Mouse (Mus musculus) hindbrain, postnatal 0 days (tissue): ENCODE measurements at regions not wholly inside any gene's neighbourhood (a gene's known extent, or its start where the extent isn't known, plus 50 kb on each side); places are given as distances from the start of the nearest gene placed in this dataset.
A peak's percentile ranks its signal among the peaks of the same experiment; 100 is the strongest.

Experiments
- ATAC-seq: fragments of 200-750 bp; cut with Nextera tagmentation; 2 replicates; pipeline ENCODE4 v1.8.0; 2017; ENCODE audit warnings: mild to moderate bottlenecking, moderate TSS enrichment, moderate library complexity
- DNase-seq: peaks from one replicate; pipeline ENCODE4 v3.0.0-alpha.2; 2015; ENCODE audit warnings: low spot score
- H3K27ac ChIP-seq: fragments of 300-500 bp; sonication (generic); 2 replicates; pipeline ENCODE4 v1.5.1; 2014; ENCODE audit warnings: mild to moderate bottlenecking
- H3K27me3 ChIP-seq: fragments of 300-500 bp; sonication (generic); 2 replicates; pipeline ENCODE4 v1.6.1; 2014; ENCODE audit warnings: low read length, mixed read lengths; ENCODE audit not compliant: insufficient read depth
- H3K36me3 ChIP-seq: fragments of 300-500 bp; sonication (generic); 2 replicates; pipeline ENCODE4 v1.6.1; 2014; ENCODE audit warnings: low read length, mixed read lengths; ENCODE audit not compliant: insufficient read depth
- H3K4me1 ChIP-seq: fragments of 300-500 bp; sonication (generic); 2 replicates; pipeline ENCODE4 v1.6.1; 2014; ENCODE audit warnings: antibody characterized with exemption, low read length, mixed read lengths; ENCODE audit not compliant: insufficient read depth
- H3K4me2 ChIP-seq: fragments of 300-500 bp; sonication (generic); 2 replicates; pipeline ENCODE4 v1.6.1; 2014; ENCODE audit warnings: low read depth, mild to moderate bottlenecking, low read length, moderate library complexity, mixed read lengths
- H3K4me3 ChIP-seq: fragments of 300-500 bp; sonication (generic); 2 replicates; pipeline ENCODE4 v1.5.1; 2014; ENCODE audit warnings: low read length
- H3K9ac ChIP-seq: fragments of 300-500 bp; sonication (generic); replicated peaks from 2 replicates; pipeline ENCODE4 v1.6.1; 2014; ENCODE audit warnings: mild to moderate bottlenecking, low read length, moderate library complexity, mixed read lengths
- H3K9me3 ChIP-seq: fragments of 300-500 bp; sonication (generic); 2 replicates; pipeline ENCODE4 v1.6.1; 2016; ENCODE audit warnings: low read length, mixed read lengths
- CTCF ChIP-seq: IDR thresholded peaks from 2 replicates; pipeline ENCODE4 v1.5.1; 2016; ENCODE audit warnings: antibody characterized with exemption, control low read depth, low read depth
- WGBS: fragments of 180-500 bp; shearing (Covaris S2); extraction: QIAGEN DNeasy Blood & Tissue Kit; methylation state at CpG from one replicate; pipeline ENCODE4 v1.1.7; 2014; 5-methylcytosine and 5-hydroxymethylcytosine counted together

GRCm38 (mm10) chr6:82846587-82847150 lies 72.4 kb upstream of the Hk2 start:
- H3K27ac ChIP-seq = no peak overlapping the region
- TF ChIP-seq CTCF = no peak
- H3K4me1 ChIP-seq = no peaks in the 10 kb centered on the region
- no peak overlapping the region for H3K4me3 ChIP-seq
- ATAC-seq = no peak
- no peaks in the 10 kb centered on the region for H3K36me3 ChIP-seq
- no peak for DNase-seq
- no peak overlapping the region for H3K9ac ChIP-seq
- whole genome bisulfite sequencing = 66% methylated on average over 8 of the region's 8 CpGs
- no peaks in the 10 kb centered on the region for H3K9me3 ChIP-seq
- H3K4me2 ChIP-seq = no peak overlapping the region
- no peaks in the 10 kb centered on the region for H3K27me3 ChIP-seq

- TF ChIP-seq CTCF = peak; percentile 51
- no peaks in the 10 kb centered on the region for H3K27me3 ChIP-seq
- peak; percentile 54 for DNase-seq
- no peaks in the 10 kb centered on the region for H3K9me3 ChIP-seq
- H3K4me3 ChIP-seq = no peak overlapping the region
- H3K27ac ChIP-seq = no peak overlapping the region
- H3K4me2 ChIP-seq = no peak overlapping the region
- H3K4me1 ChIP-seq = no peaks in the 10 kb centered on the region
- ATAC-seq = no peak
- H3K36me3 ChIP-seq = no peaks in the 10 kb centered on the region
- no peak overlapping the region for H3K9ac ChIP-seq
- 54% methylated on average over 3 of the region's 3 CpGs for WGBS
Measured at GRCm38 (mm10) chr6:82844432-82844831, 70.2 kb upstream of the Hk2 start.

GRCm38 (mm10) chr6:82843881-82844280 lies 69.6 kb upstream of the Hk2 start:
- no peaks in the 10 kb centered on the region for H3K36me3 ChIP-seq
- DNase-seq = no peak
- 84% methylated on average over 4 of the region's 4 CpGs for WGBS

GRCm38 (mm10) chr6:82837246-82837645 lies 63.0 kb upstream of the Hk2 start:
- no peak for ATAC-seq

More at GRCm38 (mm10) chr6:82843881-82844280, 69.6 kb upstream of the Hk2 start:
- no peak overlapping the region for H3K9ac ChIP-seq
- H3K9me3 ChIP-seq = no peaks in the 10 kb centered on the region
- no peaks in the 10 kb centered on the region for H3K27me3 ChIP-seq
- ATAC-seq = no peak
- H3K4me3 ChIP-seq = no peak overlapping the region
- no peaks in the 10 kb centered on the region for H3K4me1 ChIP-seq
- no peak overlapping the region for H3K27ac ChIP-seq
- H3K4me2 ChIP-seq = no peak overlapping the region
- no peak for TF ChIP-seq CTCF

GRCm38 (mm10) chr6:82835222-82836064 lies 61.2 kb upstream of the Hk2 start:
- 74% methylated on average over 11 of the region's 11 CpGs for WGBS
- no peak for ATAC-seq

More at GRCm38 (mm10) chr6:82837246-82837645, 63.0 kb upstream of the Hk2 start:
- no peak overlapping the region for H3K27ac ChIP-seq
- WGBS = 72% methylated on average over 9 of the region's 9 CpGs
- no peak overlapping the region for H3K4me2 ChIP-seq
- TF ChIP-seq CTCF = no peak
- no peak overlapping the region for H3K9ac ChIP-seq
- no peaks in the 10 kb centered on the region for H3K36me3 ChIP-seq
- no peak for DNase-seq
- H3K9me3 ChIP-seq = no peaks in the 10 kb centered on the region
- H3K4me1 ChIP-seq = no peaks in the 10 kb centered on the region
- H3K4me3 ChIP-seq = no peak overlapping the region
- H3K27me3 ChIP-seq = no peaks in the 10 kb centered on the region

GRCm38 (mm10) chr6:82833867-82834266 lies 59.6 kb upstream of the Hk2 start:
- Histone ChIP-seq H3K9ac (no peak overlapping the region), H3K36me3 (no peaks in the 10 kb centered on the region), H3K9me3 (no peaks in the 10 kb centered on the region), H3K4me1 (no peaks in the 10 kb centered on the region), H3K4me3 (no peak overlapping the region), H3K27me3 (no peaks in the 10 kb centered on the region), H3K4me2 (no peak overlapping the region), H3K27ac (no peak overlapping the region)
- DNase-seq (no peak), ATAC-seq (no peak)
- WGBS = 91% methylated on average over 6 of the region's 6 CpGs
- no peak for TF ChIP-seq CTCF

More at GRCm38 (mm10) chr6:82835222-82836064, 61.2 kb upstream of the Hk2 start:
- DNase-seq = no peak
- Histone ChIP-seq H3K9me3 (no peaks in the 10 kb centered on the region), H3K27ac (no peak overlapping the region), H3K36me3 (no peaks in the 10 kb centered on the region), H3K4me3 (no peak overlapping the region), H3K4me2 (no peak overlapping the region), H3K27me3 (no peaks in the 10 kb centered on the region), H3K9ac (no peak overlapping the region), H3K4me1 (no peaks in the 10 kb centered on the region)
- no peak for TF ChIP-seq CTCF

- no peak for DNase-seq
- no peak overlapping the region for H3K4me2 ChIP-seq
- H3K27me3 ChIP-seq = no peaks in the 10 kb centered on the region
- no peak for TF ChIP-seq CTCF
- H3K36me3 ChIP-seq = no peaks in the 10 kb centered on the region
- ATAC-seq = no peak
- no peak overlapping the region for H3K9ac ChIP-seq
- no peaks in the 10 kb centered on the region for H3K4me1 ChIP-seq
- no peaks in the 10 kb centered on the region for H3K9me3 ChIP-seq
- WGBS = 42% methylated on average over 1 of the region's 1 CpGs
- H3K27ac ChIP-seq = no peak overlapping the region
- H3K4me3 ChIP-seq = no peak overlapping the region
Measured at GRCm38 (mm10) chr6:82831211-82831610, 57.0 kb upstream of the Hk2 start.
